Mouse (Mus musculus) embryonic fibroblast, embryonic 13.5 days (primary cell): Measurements from ENCODE around the gene Znfx1. TPM values are rescaled to one million over a fixed set of nuclear protein-coding genes. Genes with fewer than 3 reads are reported as not detected.

ENCODE experiments used
- H3K27ac ChIP-seq: 2 replicates; pipeline ENCODE4 v1.5.1; 2012; ENCODE audit warnings: low read length, control low read depth, inconsistent platforms; ENCODE audit not compliant: insufficient read depth
- H3K4me1 ChIP-seq: 2 replicates; pipeline ENCODE4 v1.6.1; 2011; ENCODE audit warnings: low read length; ENCODE audit not compliant: control insufficient read depth, insufficient read depth
- H3K4me3 ChIP-seq: 2 replicates; pipeline ENCODE4 v1.5.1; 2011; ENCODE audit warnings: mild to moderate bottlenecking, control low read depth, low read length; ENCODE audit not compliant: insufficient read depth
- CTCF ChIP-seq: IDR thresholded peaks from 2 replicates; pipeline ENCODE4 v1.5.1; 2011; ENCODE audit warnings: mild to moderate bottlenecking, control low read depth, low read length, moderate library complexity, borderline replicate concordance; ENCODE audit not compliant: insufficient read depth
- POLR2A ChIP-seq: IDR thresholded peaks from 2 replicates; pipeline ENCODE4 v1.6.1; 2011; ENCODE audit warnings: low read depth, mild to moderate bottlenecking, control low read depth, low read length, moderate library complexity
- polyA plus RNA-seq: library from polyadenylated mRNA; stranded (reverse); fragments of >200 nt; gene quantifications from 2 replicates; pipeline ENCODE4 v1.2.4, GENCODE M21; 2011; ENCODE audit warnings: low read depth; ENCODE audit not compliant: missing spikeins, insufficient read length

Znfx1 gene
- polyA plus RNA-seq = 23.6 and 23.8 TPM in 2 replicates

DNA sequence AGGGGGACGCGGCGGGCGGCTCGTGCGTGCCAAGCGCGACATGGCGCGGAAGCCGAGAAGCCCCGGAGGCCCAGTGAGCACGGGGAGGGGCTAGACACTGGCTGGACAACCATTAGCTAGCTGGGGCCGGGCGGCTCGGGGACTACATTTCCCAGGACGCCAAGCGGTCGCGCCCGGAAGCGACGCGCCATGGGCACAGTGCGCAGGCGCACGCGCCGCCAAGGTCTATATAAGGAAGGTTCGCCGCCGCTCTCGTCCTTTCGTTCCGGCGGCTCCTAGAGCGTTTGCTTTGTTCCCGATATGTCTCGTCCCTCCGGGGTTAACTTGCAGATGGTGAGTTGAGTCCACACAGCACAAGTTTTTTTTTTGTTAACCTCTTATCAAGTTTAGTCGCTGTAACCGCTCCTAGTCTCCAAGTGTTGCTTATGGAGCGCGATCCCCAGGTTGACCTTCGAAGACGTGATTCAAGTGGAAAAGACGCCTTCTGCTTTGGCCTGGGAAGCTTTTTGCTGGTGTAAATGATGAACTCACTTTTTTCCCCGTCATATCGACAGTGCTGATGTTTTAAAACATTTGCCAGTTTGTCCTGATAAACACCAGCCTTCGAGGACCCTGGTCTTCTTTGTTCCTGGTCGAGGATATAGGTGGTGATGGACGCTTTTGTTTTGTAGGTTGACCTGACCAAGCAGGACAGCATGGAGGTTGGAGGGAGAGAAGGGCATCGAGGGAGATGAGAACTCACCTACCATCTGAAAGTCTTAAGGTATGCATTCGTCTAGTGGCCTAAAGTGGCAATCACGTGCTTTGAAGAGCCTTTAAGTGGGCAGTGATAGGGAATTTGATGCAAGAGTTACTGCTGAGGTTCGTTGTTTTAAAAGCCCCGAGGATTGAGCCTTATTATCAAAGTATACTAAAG is at the start of gene Znfx1:
Gene Znfx1 (minus strand): TSS at position 51 of the 916 bp plus-strand sequence.
- TF ChIP-seq CTCF = no peak
- TF ChIP-seq POLR2A = peak; percentile 100
- H3K27ac ChIP-seq = peak within 1 kb of the TSS; percentile 97
- H3K4me3 ChIP-seq = peak within 1 kb of the TSS; percentile 99
- peaks cover 11% of the 10 kb centered on the region for H3K4me1 ChIP-seq

DNA sequence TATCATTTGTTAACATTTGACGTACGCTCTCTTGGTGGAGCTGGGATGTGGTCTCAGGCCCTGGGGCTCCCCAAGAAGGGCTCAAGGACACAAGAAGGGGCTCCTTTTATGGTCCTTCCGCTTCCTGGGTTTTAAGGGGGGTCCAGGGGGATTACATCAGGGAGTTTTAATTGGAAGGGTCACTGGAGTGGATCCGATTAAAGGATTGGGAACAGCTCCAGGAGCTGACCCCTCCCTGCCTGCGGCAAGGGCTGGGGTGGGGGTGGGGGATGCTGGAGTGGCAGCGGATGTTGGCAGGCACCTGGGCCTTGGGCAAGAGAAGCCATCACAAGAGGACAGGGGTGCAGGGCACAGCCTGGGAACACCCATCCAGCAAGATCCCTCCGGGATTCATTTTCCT is 49.4 kb upstream of the Znfx1 start:
- TF ChIP-seq CTCF = no peak
- no peak for TF ChIP-seq POLR2A
- Histone ChIP-seq H3K27ac (no peak overlapping the region), H3K4me1 (no peaks in the 10 kb centered on the region), H3K4me3 (no peak overlapping the region)

DNA sequence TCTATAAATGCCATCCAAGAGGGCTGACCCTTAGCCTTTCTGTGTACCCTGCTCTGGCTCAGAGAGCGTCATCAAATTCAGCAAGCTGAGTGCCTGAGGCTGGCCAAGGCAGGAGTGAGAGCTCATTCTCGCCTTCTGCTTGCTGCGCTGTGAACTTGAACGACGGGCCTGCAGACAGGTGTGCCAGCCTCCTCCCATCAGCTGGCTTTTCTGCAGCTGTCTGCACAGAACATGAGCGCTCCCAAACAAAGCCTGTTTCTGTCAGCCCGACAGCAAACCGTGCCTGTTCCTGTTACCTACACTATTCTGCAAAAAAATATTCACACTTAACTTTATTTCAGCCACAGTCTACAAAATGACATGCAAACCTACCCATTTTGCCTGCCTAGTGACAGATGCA is 46.7 kb upstream of the Znfx1 start:
- H3K27ac ChIP-seq = no peak overlapping the region
- H3K4me3 ChIP-seq = no peak overlapping the region
- H3K4me1 ChIP-seq = no peaks in the 10 kb centered on the region
- TF ChIP-seq POLR2A = no peak
- TF ChIP-seq CTCF = no peak

DNA sequence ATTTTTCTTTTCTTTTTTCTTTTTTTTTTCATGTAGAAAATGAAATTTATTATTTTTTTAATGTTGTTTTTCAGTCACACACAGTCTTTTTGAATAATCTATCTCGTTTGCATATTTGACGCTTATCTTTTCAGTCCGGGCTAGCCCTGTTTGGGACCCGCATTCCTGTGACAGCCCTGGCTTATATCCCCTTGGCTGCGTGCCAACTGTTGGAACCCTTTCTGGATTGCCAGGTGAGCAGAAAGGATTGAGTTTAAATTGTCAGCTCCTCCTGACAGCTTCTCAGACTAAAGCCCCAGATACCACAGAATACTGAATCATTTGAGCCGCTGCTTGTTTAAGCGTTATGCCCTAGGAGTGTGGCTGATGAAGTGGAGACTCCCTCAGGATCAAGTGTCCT is 40.7 kb upstream of the Znfx1 start:
- Histone ChIP-seq H3K4me1 (no peaks in the 10 kb centered on the region), H3K27ac (no peak overlapping the region), H3K4me3 (no peak overlapping the region)
- TF ChIP-seq POLR2A (no peak), CTCF (no peak)

DNA sequence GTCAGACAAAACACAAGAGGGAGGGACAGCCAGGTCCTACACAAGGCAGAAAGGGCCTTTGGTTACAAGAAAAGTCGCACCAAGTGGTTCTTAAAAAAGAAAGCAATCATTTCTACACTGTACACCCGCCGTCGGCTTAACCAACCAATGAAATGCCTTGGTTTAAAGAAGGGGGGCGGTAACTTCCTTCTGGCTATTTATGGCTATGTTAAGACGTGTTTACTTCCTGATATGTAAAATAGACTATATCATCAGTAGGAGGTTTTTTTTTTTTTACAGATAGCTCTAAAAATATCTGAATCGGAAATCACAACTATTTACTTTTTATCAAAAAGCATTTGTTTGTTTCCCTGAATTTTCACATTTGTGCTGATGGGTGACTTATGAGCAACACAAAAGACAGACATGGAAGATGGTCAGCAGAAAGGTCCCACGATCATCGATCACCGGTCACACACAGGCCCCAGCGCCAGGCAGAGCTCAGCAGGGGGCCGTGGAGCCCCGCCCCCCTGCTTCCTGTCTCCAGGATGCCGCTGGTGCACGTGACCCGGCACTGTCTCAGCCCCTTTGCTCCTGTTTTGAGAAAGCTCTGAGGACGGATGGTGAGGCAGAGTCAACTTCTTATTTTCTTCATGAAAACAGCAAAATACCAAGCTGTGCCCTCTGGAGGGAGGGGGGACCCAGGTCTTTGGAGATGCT is 39.1 kb upstream of the Znfx1 start:
- Histone ChIP-seq H3K4me1 (no peaks in the 10 kb centered on the region), H3K4me3 (no peak overlapping the region), H3K27ac (no peak overlapping the region)
- no peak for TF ChIP-seq POLR2A

DNA sequence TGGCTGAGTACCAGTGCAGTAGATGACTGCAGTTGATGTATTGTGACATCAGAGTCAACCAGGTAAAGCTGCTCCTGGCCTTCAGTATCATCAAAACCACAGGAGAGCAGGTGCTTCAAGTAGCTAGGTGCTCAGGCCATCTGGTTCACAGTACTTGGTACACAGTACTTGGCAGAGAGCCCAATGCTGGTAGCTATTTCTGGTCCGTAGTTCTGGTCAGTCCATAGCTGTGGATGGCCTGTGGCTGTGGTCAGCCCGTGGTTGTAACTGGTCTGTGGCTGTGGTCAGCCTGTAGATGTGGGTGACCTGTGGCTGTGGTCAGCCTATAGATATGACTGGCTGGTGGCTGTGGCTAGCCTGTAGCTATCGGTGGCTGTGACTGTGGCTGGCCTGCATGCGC is 31.9 kb upstream of the Znfx1 start:
- no peak overlapping the region for H3K4me3 ChIP-seq
- no peak overlapping the region for H3K27ac ChIP-seq
- no peaks in the 10 kb centered on the region for H3K4me1 ChIP-seq
- TF ChIP-seq POLR2A = no peak

DNA sequence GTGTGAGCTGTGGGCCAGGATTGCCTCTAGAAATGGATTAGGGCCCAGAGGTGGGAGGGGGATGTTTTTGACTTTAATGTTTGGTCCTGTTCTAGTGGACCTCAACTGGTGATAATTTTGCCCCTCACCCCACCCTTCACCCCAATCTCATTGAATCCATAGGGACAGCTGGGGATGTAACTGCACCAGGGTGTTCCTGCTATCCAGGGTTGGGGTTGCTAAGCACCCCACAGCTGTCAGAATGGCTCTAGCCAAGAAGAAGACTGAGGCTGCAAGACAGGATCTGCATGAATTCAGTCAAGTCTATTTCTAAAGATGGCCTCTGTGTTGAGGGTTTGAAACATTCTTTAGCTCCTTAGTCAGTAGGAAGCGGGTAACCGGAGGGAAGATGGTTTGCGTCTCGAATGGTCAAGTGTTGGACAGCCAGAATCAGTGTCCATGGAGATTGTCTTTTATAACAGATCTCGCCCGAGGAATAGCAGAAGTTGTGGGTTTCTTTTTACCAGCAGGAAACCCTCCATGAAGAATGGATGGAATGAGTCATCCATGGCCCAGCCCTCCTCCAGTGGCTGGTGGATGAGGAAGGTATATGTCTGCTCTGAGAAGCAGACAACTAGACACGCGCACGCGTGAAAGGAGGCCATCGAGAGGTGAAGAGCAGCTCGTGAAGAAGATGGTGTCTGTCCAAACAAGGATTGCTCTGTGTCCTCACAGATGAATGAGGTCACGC is 30.5 kb upstream of the Znfx1 start:
- TF ChIP-seq CTCF (no peak), POLR2A (no peak)

DNA sequence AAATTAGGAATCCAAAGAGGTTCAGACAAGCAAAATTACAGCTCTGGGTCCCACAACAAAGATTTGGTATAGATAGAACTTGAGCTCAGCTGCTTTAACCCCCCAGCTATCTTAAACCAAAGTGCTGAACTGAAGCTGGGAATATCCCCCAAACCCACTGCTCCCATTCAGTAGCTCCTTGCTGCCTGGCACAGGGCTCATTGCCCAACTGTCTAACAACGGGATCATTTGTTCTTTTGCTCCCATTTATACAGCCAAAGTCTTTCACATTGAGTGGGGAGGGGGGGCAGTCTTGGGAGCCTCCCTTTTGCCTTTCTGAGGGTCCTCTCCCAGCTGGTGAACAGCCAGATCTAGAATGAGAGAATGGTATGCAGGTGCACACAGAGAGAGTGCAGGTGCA is 27.5 kb upstream of the Znfx1 start:
- Histone ChIP-seq H3K27ac (no peak overlapping the region), H3K4me1 (no peaks in the 10 kb centered on the region), H3K4me3 (no peak overlapping the region)
- TF ChIP-seq CTCF = no peak
- TF ChIP-seq POLR2A = no peak

More for the DNA sequence above, 30.5 kb upstream of the Znfx1 start:
- no peak overlapping the region for H3K27ac ChIP-seq
- H3K4me3 ChIP-seq = no peak overlapping the region
- no peaks in the 10 kb centered on the region for H3K4me1 ChIP-seq

DNA sequence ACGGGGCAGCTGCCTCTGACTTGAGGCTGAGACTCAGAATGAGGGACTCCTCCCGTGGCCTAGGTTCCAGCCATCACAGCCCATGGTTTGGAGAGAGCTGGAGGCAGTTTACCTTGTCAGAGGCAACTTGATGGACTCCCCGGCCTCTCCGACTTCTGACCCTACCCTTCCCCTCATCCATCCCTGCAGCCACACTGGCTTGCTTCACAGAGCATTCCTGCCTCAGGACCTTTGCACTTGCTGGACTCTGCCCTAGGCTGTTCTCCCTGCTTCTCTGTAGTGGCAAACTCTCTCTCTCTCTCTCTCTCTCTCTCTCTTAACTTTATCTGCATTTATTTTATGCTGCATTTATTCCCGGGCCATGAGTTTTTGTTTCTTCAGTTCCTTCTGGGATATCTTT is 24.0 kb upstream of the Znfx1 start:
- TF ChIP-seq CTCF = no peak
- TF ChIP-seq POLR2A = no peak
- Histone ChIP-seq H3K27ac (no peak overlapping the region), H3K4me1 (no peaks in the 10 kb centered on the region), H3K4me3 (no peak overlapping the region)

DNA sequence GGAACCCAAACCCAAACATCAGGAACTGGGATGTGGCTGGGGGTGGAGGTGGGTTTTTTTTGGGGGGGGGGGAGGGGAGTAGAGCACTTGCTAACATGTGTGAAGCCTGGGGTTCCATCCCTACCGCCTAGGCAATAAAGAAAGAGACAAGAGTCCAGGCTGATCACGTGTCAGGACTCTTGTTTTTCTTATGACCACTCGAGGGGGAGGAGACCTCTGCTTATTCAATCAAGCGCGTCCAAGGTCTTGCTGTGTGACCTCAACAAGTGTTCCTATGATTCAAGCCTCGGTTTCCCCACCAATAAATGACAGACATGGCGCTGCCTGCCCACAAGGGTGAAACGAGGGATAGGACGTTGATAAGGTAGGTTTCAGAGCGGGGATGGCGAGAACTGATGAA is 23.3 kb upstream of the Znfx1 start:
- TF ChIP-seq CTCF = no peak
- TF ChIP-seq POLR2A = no peak
- Histone ChIP-seq H3K27ac (no peak overlapping the region), H3K4me3 (no peak overlapping the region), H3K4me1 (no peaks in the 10 kb centered on the region)
